8 mouse cellular contexts compared by ENCODE assay signal in the genomic region with DNA sequence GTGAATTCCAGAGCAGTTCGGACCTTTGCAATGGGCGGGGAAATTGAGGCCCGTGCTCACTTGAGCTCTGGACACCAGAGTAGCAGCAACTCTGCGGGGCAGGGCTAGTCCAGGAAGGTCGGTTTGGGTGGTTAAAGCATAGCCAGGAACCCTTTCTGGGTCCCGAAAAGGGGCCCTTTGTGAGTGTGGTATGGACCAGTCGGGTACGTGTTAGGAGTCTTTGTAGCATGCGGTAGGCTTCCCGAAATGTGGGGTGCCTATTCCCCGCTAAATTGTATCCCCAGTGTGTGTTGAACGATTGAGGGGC. TPM values are rescaled to one million over a fixed set of nuclear protein-coding genes. Genes with fewer than 3 reads are reported as not detected.
A peak's percentile ranks its signal among the peaks of the same experiment; 100 is the strongest.
DNase-seq lines count a peak whose midpoint lies in the region; ATAC-seq and TF ChIP-seq lines count a peak whose summit lies in the region.

No protein-coding gene starts in this region.

- no peak overlapping the region; the same call in 1 of the 2 replicates for H3K27ac ChIP-seq in gastrocnemius, adult 2 months
- peak overlapping the region; percentile 87 for H3K27ac ChIP-seq in ES-Bruce4 (ENCODE audit: insufficient read depth, low read length)
- H3K27ac ChIP-seq in forebrain, embryonic 16.5 days (ENCODE audit: low read length), result no peak overlapping the region
- peak overlapping the region; percentile 92 for H3K27ac ChIP-seq in liver, embryonic 15.5 days (replicated peaks)

- no peak for TF ChIP-seq CTCF in gastrocnemius, adult 2 months (IDR thresholded peaks at IDR 0.05)
- no peak for TF ChIP-seq CTCF in ES-Bruce4 (IDR thresholded peaks at IDR 0.05; ENCODE audit: low read depth, low read length)

- TF ChIP-seq POLR2A in ES-Bruce4 (IDR thresholded peaks at IDR 0.05; ENCODE audit: insufficient read depth, low read length), result no peak

- H3K9me3 ChIP-seq in ES-Bruce4 (replicated peaks; ENCODE audit: control insufficient read depth, insufficient read depth, low read length, poor library complexity, severe bottlenecking), result no peaks in the 10 kb centered on the region
- H3K9me3 ChIP-seq in forebrain, embryonic 16.5 days (ENCODE audit: control insufficient read depth, low read length), result no peaks in the 10 kb centered on the region
- H3K9me3 ChIP-seq in liver, embryonic 15.5 days (replicated peaks), result no peaks in the 10 kb centered on the region

- H3K27me3 ChIP-seq in ES-Bruce4 (ENCODE audit: control insufficient read depth, insufficient read depth, low read length, poor library complexity, severe bottlenecking), result no peaks in the 10 kb centered on the region
- H3K27me3 ChIP-seq in forebrain, embryonic 16.5 days (replicated peaks; ENCODE audit: control insufficient read depth, insufficient read depth, low read length), result no peaks in the 10 kb centered on the region
- no peaks in the 10 kb centered on the region for H3K27me3 ChIP-seq in liver, embryonic 15.5 days

- no peak for TF ChIP-seq EP300 in ES-Bruce4 (IDR thresholded peaks at IDR 0.05; ENCODE audit: insufficient read depth, low read depth, low read length)

- intact Hi-C loops in gastrocnemius, adult 2 months (cut with DNase I), result no loop called here

- peak overlapping the region; percentile 97 for H3K9ac ChIP-seq in ES-Bruce4 (ENCODE audit: low read depth, poor library complexity, severe bottlenecking)
- H3K9ac ChIP-seq in forebrain, embryonic 16.5 days (replicated peaks; ENCODE audit: low read depth, low read length), result peak overlapping the region; percentile 69
- H3K9ac ChIP-seq in liver, embryonic 15.5 days, result peak overlapping the region; percentile 94

- peak overlapping the region; percentile 86 for H3K4me3 ChIP-seq in gastrocnemius, adult 2 months
- peak overlapping the region; percentile 96 for H3K4me3 ChIP-seq in ES-Bruce4 (ENCODE audit: low read depth, low read length)
- H3K4me3 ChIP-seq in forebrain, embryonic 16.5 days (replicated peaks; ENCODE audit: low read length), result peak overlapping the region; percentile 72
- H3K4me3 ChIP-seq in liver, embryonic 15.5 days (replicated peaks), result peak overlapping the region; percentile 95

- under 1% methylated on average over 12 of the region's 12 CpGs for WGBS in forebrain, embryonic 16.5 days
- under 1% methylated on average over 12 of the region's 12 CpGs for WGBS in liver, embryonic 15.5 days (ENCODE audit: insufficient replicate concordance)

- no peak for ATAC-seq in forebrain, embryonic 16.5 days
- ATAC-seq in liver, embryonic 15.5 days (ENCODE audit: insufficient read depth), result no peak
- ATAC-seq in inflammation-experienced regulatory T-cells, adult 6 months, result no peak

- DNase-seq in gastrocnemius, adult 2 months, result no peak
- DNase-seq in gastrocnemius, adult 18-20 months (ENCODE audit: low spot score), result no peak
- DNase-seq in cerebellum, adult 9-10 months, result no peak
- DNase-seq in layer of hippocampus, adult 11-12 months (ENCODE audit: low spot score), result no peak

- H3K4me2 ChIP-seq in forebrain, embryonic 16.5 days (ENCODE audit: low read length), result peak overlapping the region; percentile 89
- H3K4me2 ChIP-seq in liver, embryonic 15.5 days, result peak overlapping the region; percentile 88

- peaks cover 1% of the 10 kb centered on the region for H3K4me1 ChIP-seq in ES-Bruce4 (ENCODE audit: control insufficient read depth, insufficient read depth, low read length)
- H3K4me1 ChIP-seq in forebrain, embryonic 16.5 days (replicated peaks; ENCODE audit: control insufficient read depth, insufficient read depth, low read length), result peaks cover 18% of the 10 kb centered on the region
- peaks cover 47% of the 10 kb centered on the region for H3K4me1 ChIP-seq in liver, embryonic 15.5 days (replicated peaks)

- H3K36me3 ChIP-seq in ES-Bruce4 (ENCODE audit: control insufficient read depth, insufficient read depth, low read length, poor library complexity, severe bottlenecking), result peaks cover 22% of the 10 kb centered on the region
- H3K36me3 ChIP-seq in forebrain, embryonic 16.5 days (ENCODE audit: control insufficient read depth, insufficient read depth), result peaks cover 3% of the 10 kb centered on the region; the same call in 1 of the 2 replicates
- H3K36me3 ChIP-seq in liver, embryonic 15.5 days (replicated peaks), result peaks cover 37% of the 10 kb centered on the region

RNA-seq across cellular contexts. Expression of a gene that starts 0.6 kb away (rescaled TPM):
- total RNA-seq in gastrocnemius, adult 2 months (2021), result under 1 TPM; 0.46 to 0.59 TPM
- total RNA-seq in gastrocnemius, adult 18-20 months (2021), result under 1 TPM; 0.46 to 0.95 TPM
- 33.6 and 38.5 TPM in 2 replicates for polyA plus RNA-seq in ES-Bruce4 (2011; ENCODE audit: insufficient read depth, insufficient read length, low read depth, missing spikeins)
- 10.6 and 12.6 TPM in 2 replicates for polyA plus RNA-seq in forebrain, embryonic 16.5 days (2015; fragmentation: Nextera tagmentation; extraction: Ambion mirVana)
- 16.6 and 18.5 TPM in 2 replicates for polyA plus RNA-seq in liver, embryonic 15.5 days (2015; fragmentation: Nextera tagmentation; extraction: Ambion mirVana)
- polyA plus RNA-seq in inflammation-experienced regulatory T-cells, adult 6 months (2017; shearing (Covaris generic)), result 1 to 10 TPM in 2 of 3 experiments, under 1 TPM in 1; 0.63 to 3.6 (median 1.3) TPM

RNA-seq across cellular contexts. Expression of a gene that starts 4.4 kb away (rescaled TPM):
- total RNA-seq in gastrocnemius, adult 2 months (2021), result 1 to 10 TPM; 8.7 to 9.5 TPM
- 1 to 10 TPM; 7.7 to 7.9 TPM for total RNA-seq in gastrocnemius, adult 18-20 months (2021)
- polyA plus RNA-seq in ES-Bruce4 (2011; ENCODE audit: insufficient read depth, insufficient read length, low read depth, missing spikeins), result 52.3 and 57.0 TPM in 2 replicates
- 125 and 126 TPM in 2 replicates for polyA plus RNA-seq in forebrain, embryonic 16.5 days (2015; fragmentation: Nextera tagmentation; extraction: Ambion mirVana)
- 44.0 and 50.7 TPM in 2 replicates for polyA plus RNA-seq in liver, embryonic 15.5 days (2015; fragmentation: Nextera tagmentation; extraction: Ambion mirVana)
- 10 to 100 TPM; 86.9 to 93.6 (median 91.6) TPM for polyA plus RNA-seq in inflammation-experienced regulatory T-cells, adult 6 months (2017; shearing (Covaris generic))

RNA-seq across cellular contexts. Expression of a gene that starts 34.0 kb away (rescaled TPM):
- 10 to 100 TPM; 55.6 to 64.3 TPM for total RNA-seq in gastrocnemius, adult 2 months (2021)
- total RNA-seq in gastrocnemius, adult 18-20 months (2021), result 10 to 100 TPM; 62.9 to 69.0 TPM
- polyA plus RNA-seq in ES-Bruce4 (2011; ENCODE audit: insufficient read depth, insufficient read length, low read depth, missing spikeins), result 38.4 and 38.7 TPM in 2 replicates
- polyA plus RNA-seq in forebrain, embryonic 16.5 days (2015; fragmentation: Nextera tagmentation; extraction: Ambion mirVana), result 78.8 and 85.8 TPM in 2 replicates
- polyA plus RNA-seq in liver, embryonic 15.5 days (2015; fragmentation: Nextera tagmentation; extraction: Ambion mirVana), result 12.5 and 13.0 TPM in 2 replicates
- polyA plus RNA-seq in inflammation-experienced regulatory T-cells, adult 6 months (2017; shearing (Covaris generic)), result 10 to 100 TPM; 28.7 to 41.6 (median 34.2) TPM

RNA-seq across cellular contexts. Expression of a gene that starts 35.3 kb away (rescaled TPM):
- 10 to 100 TPM; 41.2 to 41.6 TPM for total RNA-seq in gastrocnemius, adult 2 months (2021)
- 10 to 100 TPM; 34.6 to 35.4 TPM for total RNA-seq in gastrocnemius, adult 18-20 months (2021)
- polyA plus RNA-seq in ES-Bruce4 (2011; ENCODE audit: insufficient read depth, insufficient read length, low read depth, missing spikeins), result 61.9 and 69.3 TPM in 2 replicates
- polyA plus RNA-seq in forebrain, embryonic 16.5 days (2015; fragmentation: Nextera tagmentation; extraction: Ambion mirVana), result 152 and 157 TPM in 2 replicates
- 20.4 and 21.0 TPM in 2 replicates for polyA plus RNA-seq in liver, embryonic 15.5 days (2015; fragmentation: Nextera tagmentation; extraction: Ambion mirVana)
- polyA plus RNA-seq in inflammation-experienced regulatory T-cells, adult 6 months (2017; shearing (Covaris generic)), result 10 to 100 TPM in 2 of 3 experiments, 1 to 10 TPM in 1; 8.3 to 24.2 (median 17.4) TPM

RNA-seq across cellular contexts. Expression of a gene that starts 35.4 kb away (rescaled TPM):
- total RNA-seq in gastrocnemius, adult 2 months (2021), result 1 to 10 TPM; 2.6 to 3.1 TPM
- total RNA-seq in gastrocnemius, adult 18-20 months (2021), result 1 to 10 TPM; 1.9 to 3.2 TPM
- 16.7 and 18.1 TPM in 2 replicates for polyA plus RNA-seq in ES-Bruce4 (2011; ENCODE audit: insufficient read depth, insufficient read length, low read depth, missing spikeins)
- 5.5 and 6.6 TPM in 2 replicates for polyA plus RNA-seq in forebrain, embryonic 16.5 days (2015; fragmentation: Nextera tagmentation; extraction: Ambion mirVana)
- polyA plus RNA-seq in liver, embryonic 15.5 days (2015; fragmentation: Nextera tagmentation; extraction: Ambion mirVana), result 3.3 and 3.9 TPM in 2 replicates
- polyA plus RNA-seq in inflammation-experienced regulatory T-cells, adult 6 months (2017; shearing (Covaris generic)), result under 1 TPM in 1 of 3 experiments, not detected in 2; 0.30 TPM

Comparison
In these comparisons a context has a peak if more than half of its experiments do, and no peak if none do; other contexts are left out.
1. H3K27ac ChIP-seq: peak in ES-Bruce4 (single experiment) and liver, embryonic 15.5 days (single experiment); none in gastrocnemius, adult 2 months (single experiment) and forebrain, embryonic 16.5 days (single experiment).
2. Peak in every context shown above with its lines, with median percentiles within 50 percentile points of each other: H3K4me3 ChIP-seq and H3K9ac ChIP-seq.